Mouse (Mus musculus) forebrain, embryonic 10.5 days (tissue): ENCODE measurements around the gene Pola1. TPM values are rescaled to one million over a fixed set of nuclear protein-coding genes. Genes with fewer than 3 reads are reported as not detected.
A peak's percentile ranks its signal among the peaks of the same experiment; 100 is the strongest.

Experiments
- DNase-seq: peaks from one replicate; pipeline ENCODE4 v3.0.0-alpha.2; 2017; ENCODE audit warnings: low spot score; ENCODE audit errors: extremely low spot score
- H3K27ac ChIP-seq: fragments of 300-500 bp; sonication (generic); 2 replicates; pipeline ENCODE4 v1.5.1; 2016; ENCODE audit warnings: mild to moderate bottlenecking
- H3K27me3 ChIP-seq: fragments of 300-500 bp; sonication (generic); 2 replicates; pipeline ENCODE4 v1.6.1; 2016; ENCODE audit warnings: mild to moderate bottlenecking; ENCODE audit not compliant: poor library complexity, severe bottlenecking
- H3K36me3 ChIP-seq: fragments of 300-500 bp; sonication (generic); replicated peaks from 2 replicates; pipeline ENCODE4 v1.6.1; 2016; ENCODE audit warnings: mild to moderate bottlenecking, moderate library complexity
- H3K4me1 ChIP-seq: fragments of 300-500 bp; sonication (generic); 2 replicates; pipeline ENCODE4 v1.6.1; 2016
- H3K4me3 ChIP-seq: fragments of 300-500 bp; sonication (generic); 2 replicates; pipeline ENCODE4 v1.5.1; 2016; ENCODE audit warnings: mild to moderate bottlenecking, moderate library complexity
- H3K9me3 ChIP-seq: fragments of 300-500 bp; sonication (generic); 2 replicates; pipeline ENCODE4 v1.6.1; 2016; ENCODE audit warnings: mild to moderate bottlenecking, moderate library complexity
- WGBS: fragments of 180-500 bp; shearing (Covaris S2); methylation state at CpG from one replicate; pipeline ENCODE4 v1.1.7; 2016; 5-methylcytosine and 5-hydroxymethylcytosine counted together
- polyA plus RNA-seq: library from polyadenylated mRNA; unstranded; fragments of >200 nt; fragmentation: Nextera tagmentation; extraction: Ambion mirVana; gene quantifications from 2 replicates; pipeline ENCODE4 v1.2.1, GENCODE M21; 2016

Pola1 gene
- polyA plus RNA-seq, 1 experiment from 2014 or later, result 30.7 TPM

GRCm38 (mm10) chrX:93297001-93297441 is 334.9 kb downstream of the Pola1 start:
- Histone ChIP-seq H3K4me3 (peak overlapping the region; percentile 42), H3K27me3 (peaks cover 100% of the 10 kb centered on the region), H3K4me1 (peaks cover 74% of the 10 kb centered on the region), H3K9me3 (no peaks in the 10 kb centered on the region), H3K36me3 (peaks cover 6% of the 10 kb centered on the region), H3K27ac (peak overlapping the region; percentile 85)
- peak; percentile 34 for DNase-seq
- WGBS, result 13% methylated on average over 40 of the region's 40 CpGs

GRCm38 (mm10) chrX:93295819-93296218 is 336.1 kb downstream of the Pola1 start:
- Histone ChIP-seq H3K27ac (peak overlapping the region; percentile 85), H3K9me3 (no peaks in the 10 kb centered on the region), H3K27me3 (peaks cover 100% of the 10 kb centered on the region), H3K4me3 (peak overlapping the region; percentile 42; the same call in 1 of the 2 replicates), H3K36me3 (peaks cover 6% of the 10 kb centered on the region), H3K4me1 (peaks cover 69% of the 10 kb centered on the region)
- peak; percentile 26 for DNase-seq
- WGBS, result 31% methylated on average over 5 of the region's 5 CpGs

GRCm38 (mm10) chrX:93294736-93295490 is 337.0 kb downstream of the Pola1 start:
- H3K27me3 ChIP-seq, result peaks cover 100% of the 10 kb centered on the region
- no peak for DNase-seq

GRCm38 (mm10) chrX:93292031-93292430 is 339.9 kb downstream of the Pola1 start:
- Histone ChIP-seq H3K27ac (peak overlapping the region; percentile 93), H3K4me1 (peaks cover 41% of the 10 kb centered on the region), H3K36me3 (peaks cover 25% of the 10 kb centered on the region), H3K27me3 (peaks cover 100% of the 10 kb centered on the region), H3K4me3 (peak overlapping the region; percentile 65), H3K9me3 (no peaks in the 10 kb centered on the region)
- no peak for DNase-seq
- 19% methylated on average over 6 of the region's 6 CpGs for WGBS

More at GRCm38 (mm10) chrX:93294736-93295490, 337.0 kb downstream of the Pola1 start:
- H3K27ac ChIP-seq, result peak overlapping the region; percentile 85
- H3K9me3 ChIP-seq, result no peaks in the 10 kb centered on the region
- WGBS, result 16% methylated on average over 20 of the region's 25 CpGs
- peak overlapping the region; percentile 65 for H3K4me3 ChIP-seq
- H3K4me1 ChIP-seq, result peaks cover 64% of the 10 kb centered on the region
- peaks cover 11% of the 10 kb centered on the region for H3K36me3 ChIP-seq

GRCm38 (mm10) chrX:93289851-93290380 is 342.0 kb downstream of the Pola1 start:
- Histone ChIP-seq H3K36me3 (peaks cover 25% of the 10 kb centered on the region), H3K27me3 (peaks cover 100% of the 10 kb centered on the region), H3K4me1 (peaks cover 31% of the 10 kb centered on the region), H3K27ac (peak overlapping the region; percentile 93), H3K9me3 (no peaks in the 10 kb centered on the region), H3K4me3 (peak overlapping the region; percentile 65)
- WGBS, result 19% methylated on average over 12 of the region's 12 CpGs
- DNase-seq, result no peak

GRCm38 (mm10) chrX:93289076-93289475 is 342.9 kb downstream of the Pola1 start:
- peak overlapping the region; percentile 93 for H3K27ac ChIP-seq
- peaks cover 100% of the 10 kb centered on the region for H3K27me3 ChIP-seq
- peak; percentile 24 for DNase-seq
- peak overlapping the region; percentile 65 for H3K4me3 ChIP-seq
- H3K9me3 ChIP-seq, result no peaks in the 10 kb centered on the region
- peaks cover 18% of the 10 kb centered on the region for H3K36me3 ChIP-seq
- WGBS, result 20% methylated on average over 34 of the region's 37 CpGs
- H3K4me1 ChIP-seq, result peaks cover 27% of the 10 kb centered on the region

GRCm38 (mm10) chrX:93288339-93288738 is 343.6 kb downstream of the Pola1 start:
- no peaks in the 10 kb centered on the region for H3K9me3 ChIP-seq
- H3K27me3 ChIP-seq, result peaks cover 98% of the 10 kb centered on the region
- WGBS, result 20% methylated on average over 21 of the region's 37 CpGs
- H3K4me1 ChIP-seq, result peaks cover 21% of the 10 kb centered on the region
- peak overlapping the region; percentile 65 for H3K4me3 ChIP-seq
- no peak for DNase-seq
- peaks cover 18% of the 10 kb centered on the region for H3K36me3 ChIP-seq
- peak overlapping the region; percentile 93 for H3K27ac ChIP-seq

- H3K27me3 ChIP-seq, result peaks cover 98% of the 10 kb centered on the region
- WGBS, result 20% methylated on average over 31 of the region's 31 CpGs
- no peaks in the 10 kb centered on the region for H3K9me3 ChIP-seq
- peaks cover 24% of the 10 kb centered on the region for H3K4me1 ChIP-seq
- peak within 1 kb of the TSS; percentile 65 for H3K4me3 ChIP-seq
- peak within 1 kb of the TSS; percentile 93 for H3K27ac ChIP-seq
- H3K36me3 ChIP-seq, result peaks cover 18% of the 10 kb centered on the region
- DNase-seq, result peak; percentile 81
These were observed 345.6 kb downstream of the Pola1 start, which contains the start of gene Arx for GRCm38 (mm10) chrX:93286291-93286893. Gene Arx, plus strand, starts transcription at chrX:93286445.

GRCm38 (mm10) chrX:93285091-93285490 is 346.9 kb downstream of the Pola1 start:
- Histone ChIP-seq H3K36me3 (peaks cover 16% of the 10 kb centered on the region), H3K27ac (peak overlapping the region; percentile 93), H3K9me3 (no peaks in the 10 kb centered on the region), H3K4me3 (peak overlapping the region; percentile 65), H3K4me1 (peaks cover 35% of the 10 kb centered on the region), H3K27me3 (peaks cover 98% of the 10 kb centered on the region)
- WGBS, result 15% methylated on average over 10 of the region's 10 CpGs
- peak; percentile 21 for DNase-seq

GRCm38 (mm10) chrX:93281756-93282155 is 350.2 kb downstream of the Pola1 start:
- 18% methylated on average over 5 of the region's 5 CpGs for WGBS
- Histone ChIP-seq H3K27ac (peak overlapping the region; percentile 84), H3K4me1 (peaks cover 51% of the 10 kb centered on the region), H3K27me3 (peaks cover 94% of the 10 kb centered on the region), H3K9me3 (no peaks in the 10 kb centered on the region), H3K36me3 (no peaks in the 10 kb centered on the region), H3K4me3 (peak overlapping the region; percentile 50)
- DNase-seq, result peak; percentile 28

- H3K4me3 ChIP-seq, result peak overlapping the region; percentile 50
- peaks cover 91% of the 10 kb centered on the region for H3K27me3 ChIP-seq
- 20% methylated on average over 23 of the region's 23 CpGs for WGBS
These were observed 350.8 kb downstream of the Pola1 start for GRCm38 (mm10) chrX:93281028-93281723.

GRCm38 (mm10) chrX:93279940-93280339 is 352.0 kb downstream of the Pola1 start:
- WGBS, result 14% methylated on average over 8 of the region's 11 CpGs
- DNase-seq, result peak; percentile 24
- H3K27me3 ChIP-seq, result peaks cover 85% of the 10 kb centered on the region

More at GRCm38 (mm10) chrX:93281028-93281723, 350.8 kb downstream of the Pola1 start:
- peak; percentile 75 for DNase-seq
- H3K27ac ChIP-seq, result peak overlapping the region; percentile 84
- H3K36me3 ChIP-seq, result no peaks in the 10 kb centered on the region
- H3K4me1 ChIP-seq, result peaks cover 51% of the 10 kb centered on the region
- H3K9me3 ChIP-seq, result no peaks in the 10 kb centered on the region

More at GRCm38 (mm10) chrX:93279940-93280339, 352.0 kb downstream of the Pola1 start:
- no peaks in the 10 kb centered on the region for H3K9me3 ChIP-seq
- H3K4me3 ChIP-seq, result no peak overlapping the region
- no peaks in the 10 kb centered on the region for H3K36me3 ChIP-seq
- 0 out of 2 replicates have a peak overlapping the region, but pooled peaks have one; percentile 35 for H3K27ac ChIP-seq
- H3K4me1 ChIP-seq, result peaks cover 45% of the 10 kb centered on the region
